Mouse (Mus musculus) MEL (cell line): ENCODE data around the gene Gmfg.
A peak's percentile ranks its signal among the peaks of the same experiment; 100 is the strongest.

ENCODE experiments used
- BHLHE40 ChIP-seq: IDR thresholded peaks from 2 replicates; pipeline ENCODE4 v1.6.1; 2012; ENCODE audit warnings: low read depth, mild to moderate bottlenecking, inconsistent platforms, low read length, improper control_type of control experiment, borderline replicate concordance
- CTCF ChIP-seq, 3 experiments: IDR thresholded peaks in 2 of 3; conservative IDR thresholded peaks in 1 of 3; 2 replicates each; pipeline ENCODE4 v1.5.1; 2011 to 2012; ENCODE audit warnings: low read length in 3 of 3, low read depth in 2 of 3, mild to moderate bottlenecking in 2 of 3, improper control_type of control experiment in 1 of 3, inconsistent platforms in 1 of 3, mixed read lengths in 1 of 3, moderate library complexity in 1 of 3; ENCODE audit not compliant: control insufficient read depth in 1 of 3, insufficient read depth in 1 of 3, poor library complexity in 1 of 3, severe bottlenecking in 1 of 3
- TCF12 ChIP-seq: IDR thresholded peaks from 2 replicates; pipeline ENCODE4 v1.6.1; 2014; ENCODE audit warnings: low read depth, mild to moderate bottlenecking, inconsistent platforms, low read length, improper control_type of control experiment, moderate library complexity
- ZNF384 ChIP-seq: IDR thresholded peaks from 2 replicates; pipeline ENCODE4 v1.6.1; 2012; ENCODE audit warnings: low read depth, mild to moderate bottlenecking, inconsistent platforms, low read length, improper control_type of control experiment

- TF ChIP-seq CTCF (IDR thresholded peaks at IDR 0.05 in 2 of 3, conservative IDR thresholded peaks at IDR 0.05 in 1 of 3; ENCODE audit: control insufficient read depth in 1 of 3, insufficient read depth in 1 of 3, low read depth in 2 of 3, low read length in 3 of 3, poor library complexity in 1 of 3, severe bottlenecking in 1 of 3), result no peak
- peak; percentile 99 for TF ChIP-seq TCF12
- TF ChIP-seq ZNF384, result peak; percentile 36; the same call in 1 of the 2 replicates
- TF ChIP-seq BHLHE40, result peak; percentile 70
These were observed 5.0 kb upstream of the Gmfg start for GRCm38 (mm10) chr7:28432252-28432651.
